12 mouse cellular contexts compared by ENCODE assay signal in genomic region chr11:84867586-84867985, GRCm38 (mm10). TPM values are rescaled to one million over a fixed set of nuclear protein-coding genes. Genes with fewer than 3 reads are reported as not detected.
DNase-seq lines count a peak whose midpoint lies in the region; ATAC-seq and TF ChIP-seq lines count a peak whose summit lies in the region.
"Had no signal": no experiment of that assay in that cellular context is flagged by ENCODE, and none has a peak within 500 bp of the region (broad histone marks: within the 10 kb centered on the region; RNA-seq: fewer than 3 reads in every experiment).

No protein-coding gene starts in this region.

- ATAC-seq in heart, embryonic 13.5 days (ENCODE audit: extremely low read depth, insufficient number of reproducible peaks, low FRiP score, low TSS enrichment): no peak
- no peak for ATAC-seq in megakaryocyte, adult 5-6 weeks (ENCODE audit: poor library complexity, severe bottlenecking)
- no peak for ATAC-seq in hindbrain, embryonic 16.5 days
- ATAC-seq in midbrain, embryonic 16.5 days: no peak

- H3K4me1 ChIP-seq in heart, embryonic 13.5 days: peaks cover 45% of the 10 kb centered on the region
- H3K4me1 ChIP-seq in heart, adult 2 months (ENCODE audit: control insufficient read depth, insufficient read depth, low read length): peaks cover 8% of the 10 kb centered on the region
- H3K4me1 ChIP-seq in megakaryocyte, embryonic 14.5 days: peaks cover 55% of the 10 kb centered on the region
- peaks cover 19% of the 10 kb centered on the region for H3K4me1 ChIP-seq in hindbrain, embryonic 16.5 days (ENCODE audit: control insufficient read depth, insufficient read depth, low read depth, low read length)
- peaks cover 25% of the 10 kb centered on the region for H3K4me1 ChIP-seq in midbrain, embryonic 16.5 days (ENCODE audit: control insufficient read depth, insufficient read depth, low read length)

- DNase-seq in heart, adult 2 months: no peak
- no peak for DNase-seq in right cerebral cortex, adult 2 months (ENCODE audit: low spot score in 2 of 2)
- no peak for DNase-seq in retina, embryonic 14.5 days (ENCODE audit: low spot score)
- DNase-seq: gastrocnemius, postnatal 25 days; left cerebral cortex, postnatal 4 days; thymus, postnatal 14 days had no signal

- H3K27ac ChIP-seq in heart, embryonic 13.5 days (replicated peaks): no peak overlapping the region
- no peak overlapping the region for H3K27ac ChIP-seq in heart, adult 2 months
- no peak overlapping the region for H3K27ac ChIP-seq in hindbrain, embryonic 16.5 days (ENCODE audit: low read depth, low read length)
- H3K27ac ChIP-seq in midbrain, embryonic 16.5 days (ENCODE audit: low read length): no peak overlapping the region
- H3K27ac ChIP-seq: embryonic facial prominence, embryonic 12.5 days had no signal

- no peaks in the 10 kb centered on the region for H3K27me3 ChIP-seq in heart, embryonic 13.5 days (replicated peaks)
- no peaks in the 10 kb centered on the region for H3K27me3 ChIP-seq in heart, adult 2 months (ENCODE audit: control insufficient read depth, insufficient read depth, low read length)
- H3K27me3 ChIP-seq in megakaryocyte, embryonic 14.5 days (replicated peaks): no peaks in the 10 kb centered on the region
- H3K27me3 ChIP-seq in hindbrain, embryonic 16.5 days (replicated peaks; ENCODE audit: control insufficient read depth, insufficient read depth, low read length): no peaks in the 10 kb centered on the region
- no peaks in the 10 kb centered on the region for H3K27me3 ChIP-seq in midbrain, embryonic 16.5 days (ENCODE audit: control insufficient read depth, insufficient read depth, low read depth, low read length)
- H3K27me3 ChIP-seq: embryonic facial prominence, embryonic 12.5 days had no signal

- WGBS in heart, embryonic 13.5 days: 85% methylated on average over 2 of the region's 2 CpGs
- 72% methylated on average over 2 of the region's 2 CpGs for WGBS in heart, adult 2 months
- WGBS in hindbrain, embryonic 16.5 days: 95% methylated on average over 2 of the region's 2 CpGs
- 91% methylated on average over 2 of the region's 2 CpGs for whole genome bisulfite sequencing in midbrain, embryonic 16.5 days

- no peak overlapping the region for H3K9ac ChIP-seq in heart, embryonic 13.5 days
- no peak overlapping the region for H3K9ac ChIP-seq in heart, adult 2 months (ENCODE audit: low read depth, low read length)
- no peak overlapping the region for H3K9ac ChIP-seq in hindbrain, embryonic 16.5 days (ENCODE audit: low read depth, low read length)
- H3K9ac ChIP-seq in midbrain, embryonic 16.5 days (ENCODE audit: low read depth, low read length): no peak overlapping the region
- H3K9ac ChIP-seq: embryonic facial prominence, embryonic 12.5 days had no signal

- H3K9me3 ChIP-seq in heart, embryonic 13.5 days: no peaks in the 10 kb centered on the region
- H3K9me3 ChIP-seq in megakaryocyte, embryonic 14.5 days: no peaks in the 10 kb centered on the region
- H3K9me3 ChIP-seq in hindbrain, embryonic 16.5 days (ENCODE audit: control insufficient read depth, low read length): no peaks in the 10 kb centered on the region
- H3K9me3 ChIP-seq in midbrain, embryonic 16.5 days (replicated peaks; ENCODE audit: control insufficient read depth, low read length, poor library complexity, severe bottlenecking): no peaks in the 10 kb centered on the region
- H3K9me3 ChIP-seq: embryonic facial prominence, embryonic 12.5 days had no signal

- intact Hi-C loops in heart, adult 2 months (cut with DNase I): no loop called here

- no peak for TF ChIP-seq POLR2A in heart, adult 2 months (IDR thresholded peaks at IDR 0.05; ENCODE audit: insufficient read depth, low read depth, low read length)

- H3K79me2 ChIP-seq in heart, adult 2 months (replicated peaks; ENCODE audit: control insufficient read depth, insufficient read depth, low read length): peaks cover 1% of the 10 kb centered on the region; the same call in 1 of the 2 replicates

- TF ChIP-seq CTCF in heart, adult 2 months (IDR thresholded peaks at IDR 0.05): no peak

- no peak for TF ChIP-seq EP300 in heart, adult 2 months (IDR thresholded peaks at IDR 0.05; ENCODE audit: insufficient read depth, low read depth, low read length)

- H3K36me3 ChIP-seq in heart, embryonic 13.5 days: peaks cover 19% of the 10 kb centered on the region
- H3K36me3 ChIP-seq in heart, adult 2 months (ENCODE audit: control insufficient read depth, insufficient read depth, low read length): peaks cover 31% of the 10 kb centered on the region
- peaks cover 47% of the 10 kb centered on the region for H3K36me3 ChIP-seq in megakaryocyte, embryonic 14.5 days (replicated peaks; ENCODE audit: low read length)
- H3K36me3 ChIP-seq in hindbrain, embryonic 16.5 days (ENCODE audit: control insufficient read depth, insufficient read depth, low read length): no peaks in the 10 kb centered on the region
- no peaks in the 10 kb centered on the region for H3K36me3 ChIP-seq in midbrain, embryonic 16.5 days (ENCODE audit: control insufficient read depth, insufficient read depth, low read length)
- H3K36me3 ChIP-seq: embryonic facial prominence, embryonic 12.5 days had no signal

- H3K4me2 ChIP-seq in heart, embryonic 13.5 days: peak overlapping the region; percentile 42
- H3K4me2 ChIP-seq in hindbrain, embryonic 16.5 days (ENCODE audit: low read length): peak overlapping the region; percentile 21; the same call in 1 of the 2 replicates
- H3K4me2 ChIP-seq in midbrain, embryonic 16.5 days (ENCODE audit: low read length): 0 out of 2 replicates have a peak overlapping the region, but pooled peaks have one; percentile 23
- H3K4me2 ChIP-seq: embryonic facial prominence, embryonic 12.5 days had no signal

- peak overlapping the region; percentile 19 for H3K4me3 ChIP-seq in heart, embryonic 13.5 days
- H3K4me3 ChIP-seq in heart, adult 2 months: no peak overlapping the region
- H3K4me3 ChIP-seq in megakaryocyte, embryonic 14.5 days (replicated peaks): peak overlapping the region; percentile 88
- H3K4me3 ChIP-seq in hindbrain, embryonic 16.5 days (ENCODE audit: low read length): no peak overlapping the region
- no peak overlapping the region for H3K4me3 ChIP-seq in midbrain, embryonic 16.5 days (ENCODE audit: low read depth, low read length)
- H3K4me3 ChIP-seq: embryonic facial prominence, embryonic 12.5 days had no signal

RNA-seq across cellular contexts. Expression of gene Ggnbp2, which starts 3.0 kb away (rescaled TPM):
- 41.7 and 49.8 TPM in 2 replicates for polyA plus RNA-seq in heart, embryonic 13.5 days (2015; fragmentation: Nextera tagmentation; extraction: Ambion mirVana)
- 10 to 100 TPM; 47.9 to 54.9 TPM for total RNA-seq in heart, adult 2 months (2021)
- polyA plus RNA-seq in heart, adult 2 months (2012; rRNA removed): 22.9 and 39.2 TPM in 2 replicates
- polyA plus RNA-seq in megakaryocyte, embryonic 14.5 days (2012; ENCODE audit: insufficient read depth, low replicate concordance): 2.2 and 30.3 TPM in 2 replicates
- 129 and 131 TPM in 2 replicates for total RNA-seq in megakaryocyte, adult 5-6 weeks (2015)
- total RNA-seq in megakaryocyte, adult 5-6 weeks (2017): 164 and 179 TPM in 2 replicates
- polyA plus RNA-seq in hindbrain, embryonic 16.5 days (2015; fragmentation: Nextera tagmentation; extraction: Ambion mirVana): 66.8 and 72.5 TPM in 2 replicates
- polyA plus RNA-seq in midbrain, embryonic 16.5 days (2015; fragmentation: Nextera tagmentation; extraction: Ambion mirVana): 68.4 and 71.8 TPM in 2 replicates

RNA-seq across cellular contexts. Expression of gene Myo19, which starts 12.4 kb away (rescaled TPM):
- polyA plus RNA-seq in heart, embryonic 13.5 days (2015; fragmentation: Nextera tagmentation; extraction: Ambion mirVana): 5.7 TPM in 2 replicates
- total RNA-seq in heart, adult 2 months (2021): 1 to 10 TPM; 5.7 to 5.9 TPM
- polyA plus RNA-seq in heart, adult 2 months (2012; rRNA removed): 7.5 and 10.4 TPM in 2 replicates
- 2.8 and 3.3 TPM in 2 replicates for polyA plus RNA-seq in megakaryocyte, embryonic 14.5 days (2012; ENCODE audit: insufficient read depth, low replicate concordance)
- total RNA-seq in megakaryocyte, adult 5-6 weeks (2015): 1.2 and 2.1 TPM in 2 replicates
- total RNA-seq in megakaryocyte, adult 5-6 weeks (2017): 1.4 and 2.8 TPM in 2 replicates
- polyA plus RNA-seq in hindbrain, embryonic 16.5 days (2015; fragmentation: Nextera tagmentation; extraction: Ambion mirVana): 6.3 and 7.0 TPM in 2 replicates
- polyA plus RNA-seq in midbrain, embryonic 16.5 days (2015; fragmentation: Nextera tagmentation; extraction: Ambion mirVana): 5.3 and 5.8 TPM in 2 replicates

RNA-seq across cellular contexts. Expression of gene Pigw, which starts 12.5 kb away (rescaled TPM):
- 2.9 and 3.1 TPM in 2 replicates for polyA plus RNA-seq in heart, embryonic 13.5 days (2015; fragmentation: Nextera tagmentation; extraction: Ambion mirVana)
- 1 to 10 TPM; 5.6 to 6.3 TPM for total RNA-seq in heart, adult 2 months (2021)
- polyA plus RNA-seq in heart, adult 2 months (2012; rRNA removed): 2.3 and 5.3 TPM in 2 replicates
- 0.58 TPM in 1 of 2 replicates, not detected in the other for polyA plus RNA-seq in megakaryocyte, embryonic 14.5 days (2012; ENCODE audit: insufficient read depth, low replicate concordance)
- 2.1 and 2.8 TPM in 2 replicates for total RNA-seq in megakaryocyte, adult 5-6 weeks (2015)
- 3.3 and 3.6 TPM in 2 replicates for total RNA-seq in megakaryocyte, adult 5-6 weeks (2017)
- polyA plus RNA-seq in hindbrain, embryonic 16.5 days (2015; fragmentation: Nextera tagmentation; extraction: Ambion mirVana): 2.2 and 2.5 TPM in 2 replicates
- 2.4 and 3.4 TPM in 2 replicates for polyA plus RNA-seq in midbrain, embryonic 16.5 days (2015; fragmentation: Nextera tagmentation; extraction: Ambion mirVana)

RNA-seq across cellular contexts. Expression of gene Dhrs11, which starts 38.8 kb away (rescaled TPM):
- polyA plus RNA-seq in heart, embryonic 13.5 days (2015; fragmentation: Nextera tagmentation; extraction: Ambion mirVana): 31.6 and 34.0 TPM in 2 replicates
- total RNA-seq in heart, adult 2 months (2021): 100 to 1,000 TPM in 1 of 2 experiments, 10 to 100 TPM in 1; 87.7 to 108 TPM
- 186 and 232 TPM in 2 replicates for polyA plus RNA-seq in heart, adult 2 months (2012; rRNA removed)
- polyA plus RNA-seq in megakaryocyte, embryonic 14.5 days (2012; ENCODE audit: insufficient read depth, low replicate concordance): 17.6 and 18.7 TPM in 2 replicates
- total RNA-seq in megakaryocyte, adult 5-6 weeks (2015): 24.0 and 26.1 TPM in 2 replicates
- 10.2 and 15.0 TPM in 2 replicates for total RNA-seq in megakaryocyte, adult 5-6 weeks (2017)
- 11.0 and 11.1 TPM in 2 replicates for polyA plus RNA-seq in hindbrain, embryonic 16.5 days (2015; fragmentation: Nextera tagmentation; extraction: Ambion mirVana)
- 8.8 and 9.0 TPM in 2 replicates for polyA plus RNA-seq in midbrain, embryonic 16.5 days (2015; fragmentation: Nextera tagmentation; extraction: Ambion mirVana)

RNA-seq across cellular contexts. Expression of gene Mrm1, which starts 48.3 kb away (rescaled TPM):
- polyA plus RNA-seq in heart, embryonic 13.5 days (2015; fragmentation: Nextera tagmentation; extraction: Ambion mirVana): 16.3 and 17.8 TPM in 2 replicates
- total RNA-seq in heart, adult 2 months (2021): 10 to 100 TPM; 18.9 to 19.7 TPM
- polyA plus RNA-seq in heart, adult 2 months (2012; rRNA removed): 14.7 and 28.1 TPM in 2 replicates
- polyA plus RNA-seq in megakaryocyte, embryonic 14.5 days (2012; ENCODE audit: insufficient read depth, low replicate concordance): 1.3 and 4.3 TPM in 2 replicates
- 2.5 and 6.6 TPM in 2 replicates for total RNA-seq in megakaryocyte, adult 5-6 weeks (2015)
- 4.2 and 5.8 TPM in 2 replicates for total RNA-seq in megakaryocyte, adult 5-6 weeks (2017)
- polyA plus RNA-seq in hindbrain, embryonic 16.5 days (2015; fragmentation: Nextera tagmentation; extraction: Ambion mirVana): 18.9 and 26.0 TPM in 2 replicates
- 12.8 and 18.5 TPM in 2 replicates for polyA plus RNA-seq in midbrain, embryonic 16.5 days (2015; fragmentation: Nextera tagmentation; extraction: Ambion mirVana)

Comparison
In these comparisons a context has a peak if more than half of its experiments do, and no peak if none do; other contexts are left out.
1. H3K4me3 ChIP-seq: peak in heart, embryonic 13.5 days (single experiment) and megakaryocyte, embryonic 14.5 days (single experiment); none in heart, adult 2 months (single experiment), hindbrain, embryonic 16.5 days (single experiment) and midbrain, embryonic 16.5 days (single experiment).
2. Peak in every context shown above with its lines, with median percentiles within 50 percentile points of each other: H3K4me2 ChIP-seq.